Mouse (Mus musculus) neural tube, embryonic 10.5 days (tissue): ENCODE measurements around the gene Tifa.
A peak's percentile ranks its signal among the peaks of the same experiment; 100 is the strongest.

Source experiments
- DNase-seq: peaks from one replicate; pipeline ENCODE4 v3.0.0-alpha.2; 2017; ENCODE audit warnings: low spot score; ENCODE audit errors: extremely low spot score

Tifa gene

GRCm38 (mm10) chr3:127862479-127862878, 72.9 kb downstream of the Tifa start:
- no peak for DNase-seq

- DNase-seq: no peak
Observed at GRCm38 (mm10) chr3:127863571-127863970, 74.0 kb downstream of the Tifa start.

- DNase-seq: no peak
Observed at GRCm38 (mm10) chr3:127864242-127864641, 74.6 kb downstream of the Tifa start.

DNA sequence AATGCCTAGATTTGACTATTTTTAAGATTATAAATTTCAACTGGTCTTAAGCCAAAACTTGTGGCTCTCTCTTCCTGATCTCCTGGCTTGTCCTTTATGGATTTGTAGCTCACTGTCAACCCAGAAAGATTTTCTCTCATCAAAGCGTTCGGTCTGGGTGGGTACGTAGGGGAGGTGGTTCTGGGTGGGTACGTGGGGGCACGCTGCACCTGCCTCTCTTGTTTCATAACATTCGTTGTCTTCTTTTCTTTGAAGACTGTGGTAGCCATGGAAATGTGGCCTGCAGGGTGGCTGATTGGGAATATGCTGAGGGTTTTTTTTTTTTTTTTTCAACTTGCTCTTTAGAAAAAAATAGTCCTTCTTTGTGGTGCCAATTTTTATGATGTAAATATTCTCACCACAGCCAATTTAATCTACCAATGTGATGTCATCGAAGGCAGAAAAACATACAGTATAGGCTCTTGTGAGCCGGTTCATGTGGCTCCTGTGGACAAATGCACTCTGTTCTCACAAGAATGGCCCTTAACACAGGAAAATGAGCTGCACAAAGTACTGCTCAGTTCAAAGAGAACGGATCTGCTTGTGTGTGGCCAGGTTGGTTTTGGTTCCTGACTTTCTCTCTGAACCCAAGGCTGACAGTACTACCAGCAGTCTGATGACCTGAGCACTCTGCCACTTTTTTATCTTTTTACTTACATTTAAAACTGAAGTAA, 78.6 kb downstream of the Tifa start:
- no peak for DNase-seq

DNA sequence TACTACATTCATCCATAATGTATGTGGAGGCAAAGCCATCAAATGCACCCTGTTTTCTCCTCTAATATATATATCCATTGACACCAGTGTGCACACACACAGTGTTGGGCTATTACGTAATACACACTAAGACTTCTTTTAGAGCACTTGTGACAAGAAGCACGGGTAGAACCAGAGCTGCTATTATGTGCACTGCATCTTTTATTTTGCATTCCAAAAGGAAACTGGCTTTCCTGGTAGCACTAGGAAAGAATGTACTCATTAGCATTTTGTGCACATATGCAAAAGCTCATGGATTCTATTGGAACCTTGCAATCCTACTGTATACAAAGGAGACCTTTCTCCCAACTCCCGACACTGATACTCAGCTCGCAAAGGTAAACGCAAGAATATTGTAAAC, 79.3 kb downstream of the Tifa start:
- no peak for DNase-seq

DNA sequence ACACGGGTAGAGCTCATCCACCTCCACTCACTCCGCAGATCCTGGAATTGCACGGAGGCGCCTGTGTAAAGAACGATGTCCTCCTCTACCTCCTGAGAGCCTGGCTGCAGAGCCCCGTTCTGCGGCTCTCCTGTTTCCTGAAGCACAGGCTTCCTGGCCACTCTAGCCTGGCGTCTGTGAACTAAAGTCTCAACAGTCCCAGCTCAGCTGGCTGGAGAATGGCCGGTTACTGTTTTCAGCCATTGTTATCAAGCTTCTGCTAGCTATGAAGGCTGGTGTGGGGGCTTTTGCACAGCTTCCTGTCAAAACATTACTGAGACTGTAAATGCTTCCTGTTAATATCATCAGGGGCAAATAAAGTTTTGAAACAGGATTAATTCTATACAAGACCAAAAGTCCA, 82.0 kb downstream of the Tifa start:
- no peak for DNase-seq

DNA sequence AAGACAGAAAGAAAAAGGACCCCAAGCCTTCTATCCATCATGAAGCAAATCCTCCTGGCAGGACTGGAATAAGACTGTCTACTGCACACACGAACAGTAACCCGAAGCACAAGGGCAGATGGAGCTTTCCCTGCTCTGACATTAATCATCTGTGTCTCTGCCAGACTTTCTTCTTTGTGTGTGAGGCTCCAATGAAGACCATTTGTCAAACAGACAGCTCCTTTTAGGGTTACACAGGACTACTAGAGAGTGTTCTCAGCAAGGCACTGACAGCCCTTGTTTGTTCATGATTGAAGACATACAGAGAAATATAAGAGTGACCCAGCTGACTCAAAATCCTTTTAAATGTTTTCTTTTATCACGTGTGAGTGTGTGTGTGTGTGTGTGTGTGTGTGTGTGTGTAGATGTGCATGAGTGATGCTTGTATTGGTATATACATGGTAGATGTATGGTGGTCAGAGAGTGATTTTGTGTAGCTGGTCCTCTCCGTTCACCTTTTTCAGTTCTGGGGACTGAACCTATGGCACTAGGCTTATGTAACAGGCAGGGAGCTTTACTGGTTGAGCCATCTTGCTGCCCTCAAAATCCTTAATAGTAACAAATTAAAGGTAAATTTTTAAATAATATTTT, 84.8 kb downstream of the Tifa start:
- peak; percentile 55 for DNase-seq

DNA sequence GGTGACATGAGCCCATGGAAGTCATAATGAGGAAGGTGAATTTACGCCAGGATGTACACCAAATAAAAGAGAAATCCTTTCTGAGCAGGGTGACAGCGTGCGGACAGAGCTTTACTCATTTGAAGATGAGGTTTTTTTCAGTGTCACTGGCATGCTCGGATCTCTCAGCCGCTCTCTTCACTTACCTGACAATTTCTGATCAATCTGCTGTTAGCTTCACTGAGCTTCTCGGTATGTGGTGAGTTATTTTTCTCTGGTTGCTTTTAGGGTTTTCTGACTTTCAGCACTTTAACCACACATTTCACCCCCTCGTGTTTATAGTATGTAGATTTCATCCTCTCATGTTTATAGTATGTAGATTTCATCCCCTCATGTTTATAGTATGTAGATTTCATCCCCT, 85.5 kb downstream of the Tifa start:
- DNase-seq: no peak

DNA sequence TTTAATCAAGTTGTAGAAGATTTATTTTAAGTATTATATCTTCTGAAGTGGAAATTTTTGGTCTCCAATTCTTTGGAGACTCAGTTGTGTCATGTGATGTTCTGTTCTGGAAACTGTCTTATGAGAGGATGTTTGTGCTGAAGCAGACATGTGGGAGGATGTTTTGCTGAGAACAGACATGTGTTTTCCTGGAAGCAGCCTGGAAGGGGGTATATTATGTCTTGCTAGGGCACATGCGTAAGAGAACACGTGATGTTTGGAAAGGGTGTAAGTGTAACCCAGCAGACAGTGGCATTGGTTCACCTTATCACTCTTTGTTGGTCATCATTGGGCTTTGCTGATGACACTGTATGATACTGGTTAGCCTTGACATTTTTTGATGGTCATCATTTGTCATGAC, 85.9 kb downstream of the Tifa start:
- no peak for DNase-seq

GRCm38 (mm10) chr3:127879968-127880367, 90.4 kb downstream of the Tifa start:
- no peak for DNase-seq

DNA sequence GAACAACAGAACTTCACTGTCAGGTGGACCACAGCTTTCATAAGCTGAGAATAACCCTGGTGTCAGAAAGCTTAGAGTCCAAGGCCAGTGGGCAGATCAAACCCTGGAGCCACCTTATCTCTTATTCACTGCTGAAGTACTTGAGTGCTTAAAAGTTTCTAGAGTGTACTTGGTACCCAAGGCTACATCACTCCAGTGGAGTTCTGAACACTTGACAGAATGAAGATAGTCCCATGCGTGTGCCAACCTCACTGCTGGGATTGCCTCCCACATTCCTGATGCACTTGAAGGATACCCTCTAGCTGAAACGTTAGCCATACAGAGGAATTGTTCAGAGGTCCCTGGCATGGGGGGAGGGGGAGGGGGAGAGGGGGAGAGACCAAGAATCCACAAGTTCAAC, 92.1 kb downstream of the Tifa start:
- no peak for DNase-seq
